Mouse (Mus musculus): Measurements from ENCODE around the gene Cdhr4. TPM values are rescaled to one million over a fixed set of nuclear protein-coding genes. Genes with fewer than 3 reads are reported as not detected.

Cdhr4 gene
- polyA plus RNA-seq, 2 experiments, result 0.38 to 2.7 TPM

- ATAC-seq (ENCODE audit: insufficient read depth) (no peak), DNase-seq (ENCODE audit: low read depth in 3 of 3, low spot score in 3 of 3) (no peak)
- Histone ChIP-seq H3K9me3 (ENCODE audit: control insufficient read depth, low read length) (no peaks in the 10 kb centered on the region), H3K27me3 (ENCODE audit: control insufficient read depth, insufficient read depth, low read length) (no peaks in the 10 kb centered on the region), H3K9ac (replicated peaks) (no peak overlapping the region), H3K27ac (no peak overlapping the region), H3K4me1 (replicated peaks; ENCODE audit: control insufficient read depth in 2 of 2, insufficient read depth in 2 of 2, low read length in 1 of 2) (peaks cover 0 to 4% of the 10 kb centered on the region in 2 experiments; a peak in 1 of 4 replicates), H3K36me3 (replicated peaks; ENCODE audit: control insufficient read depth, insufficient read depth, low read depth) (peaks cover 46% of the 10 kb centered on the region), H3K4me3 (ENCODE audit: insufficient read depth in 1 of 2, low read depth in 2 of 2, low read length in 2 of 2) (no peak overlapping the region), H3K4me2 (ENCODE audit: low read depth) (no peak overlapping the region)
- TF ChIP-seq CTCF (IDR thresholded peaks at IDR 0.05; ENCODE audit: low read depth), result no peak
- TF ChIP-seq EP300 (IDR thresholded peaks at IDR 0.05; ENCODE audit: low read depth), result no peak
- 91% methylated on average over 10 of the region's 10 CpGs for WGBS (ENCODE audit: insufficient replicate concordance)
Observed at GRCm38 (mm10) chr9:107961351-107961762, 30.9 kb upstream of the Cdhr4 start.

- TF ChIP-seq CTCF (IDR thresholded peaks at IDR 0.05; ENCODE audit: low read depth) (peak; percentile 55), EP300 (IDR thresholded peaks at IDR 0.05; ENCODE audit: low read depth) (no peak)
- Histone ChIP-seq H3K36me3 (replicated peaks; ENCODE audit: control insufficient read depth, insufficient read depth, low read depth) (peaks cover 46% of the 10 kb centered on the region), H3K9ac (replicated peaks) (no peak overlapping the region), H3K9me3 (ENCODE audit: control insufficient read depth, low read length) (no peaks in the 10 kb centered on the region), H3K4me3 (ENCODE audit: insufficient read depth in 1 of 2, low read depth in 2 of 2, low read length in 2 of 2) (no peak overlapping the region), H3K4me1 (replicated peaks; ENCODE audit: control insufficient read depth in 2 of 2, insufficient read depth in 2 of 2, low read length in 1 of 2) (peaks cover 0 to 4% of the 10 kb centered on the region in 2 experiments; a peak in 2 of 4 replicates), H3K4me2 (ENCODE audit: low read depth) (no peak overlapping the region), H3K27ac (no peak overlapping the region), H3K27me3 (ENCODE audit: control insufficient read depth, insufficient read depth, low read length) (no peaks in the 10 kb centered on the region)
- DNase-seq (ENCODE audit: low read depth in 3 of 3, low spot score in 3 of 3) (no peak), ATAC-seq (ENCODE audit: insufficient read depth) (no peak)
- WGBS (ENCODE audit: insufficient replicate concordance), result 60% methylated on average over 5 of the region's 5 CpGs
Observed at GRCm38 (mm10) chr9:107961881-107962280, 30.4 kb upstream of the Cdhr4 start.

GRCm38 (mm10) chr9:107962916-107963315 is 29.4 kb upstream of the Cdhr4 start:
- Histone ChIP-seq H3K4me2 (ENCODE audit: low read depth) (no peak overlapping the region), H3K9me3 (ENCODE audit: control insufficient read depth, low read length) (no peaks in the 10 kb centered on the region), H3K27ac (no peak overlapping the region), H3K9ac (replicated peaks) (no peak overlapping the region), H3K27me3 (ENCODE audit: control insufficient read depth, insufficient read depth, low read length) (no peaks in the 10 kb centered on the region), H3K36me3 (replicated peaks; ENCODE audit: control insufficient read depth, insufficient read depth, low read depth) (peaks cover 37% of the 10 kb centered on the region), H3K4me3 (ENCODE audit: insufficient read depth in 1 of 2, low read depth in 2 of 2, low read length in 2 of 2) (no peak overlapping the region), H3K4me1 (replicated peaks; ENCODE audit: control insufficient read depth in 2 of 2, insufficient read depth in 2 of 2, low read length in 1 of 2) (peaks cover 0 to 4% of the 10 kb centered on the region in 2 experiments; a peak in 2 of 4 replicates)
- 84% methylated on average over 9 of the region's 9 CpGs for WGBS (ENCODE audit: insufficient replicate concordance)
- TF ChIP-seq EP300 (IDR thresholded peaks at IDR 0.05; ENCODE audit: low read depth) (no peak), CTCF (IDR thresholded peaks at IDR 0.05; ENCODE audit: low read depth) (no peak)
- DNase-seq (ENCODE audit: low read depth in 3 of 3, low spot score in 3 of 3) (no peak), ATAC-seq (ENCODE audit: insufficient read depth) (no peak)

GRCm38 (mm10) chr9:107963700-107964099 is 28.6 kb upstream of the Cdhr4 start:
- Histone ChIP-seq H3K9ac (replicated peaks) (no peak overlapping the region; the same call in 1 of the 2 replicates), H3K4me3 (ENCODE audit: insufficient read depth in 1 of 2, low read depth in 2 of 2, low read length in 2 of 2) (no peak overlapping the region), H3K27ac (peak overlapping the region; percentile 21), H3K9me3 (ENCODE audit: control insufficient read depth, low read length) (no peaks in the 10 kb centered on the region), H3K36me3 (replicated peaks; ENCODE audit: control insufficient read depth, insufficient read depth, low read depth) (peaks cover 33% of the 10 kb centered on the region), H3K27me3 (ENCODE audit: control insufficient read depth, insufficient read depth, low read length) (no peaks in the 10 kb centered on the region), H3K4me1 (replicated peaks; ENCODE audit: control insufficient read depth in 2 of 2, insufficient read depth in 2 of 2, low read length in 1 of 2) (peaks cover 0 to 4% of the 10 kb centered on the region in 2 experiments; a peak in 2 of 4 replicates), H3K4me2 (ENCODE audit: low read depth) (no peak overlapping the region)
- TF ChIP-seq EP300 (IDR thresholded peaks at IDR 0.05; ENCODE audit: low read depth), result peak; percentile 48; the same call in 1 of the 2 replicates
- TF ChIP-seq CTCF (IDR thresholded peaks at IDR 0.05; ENCODE audit: low read depth), result peak; percentile 98
- peak; percentile 70 to 77 (median 71) for DNase-seq (ENCODE audit: low read depth in 3 of 3, low spot score in 3 of 3)
- 12% methylated on average over 5 of the region's 5 CpGs for WGBS (ENCODE audit: insufficient replicate concordance)
- ATAC-seq (ENCODE audit: insufficient read depth), result peak; percentile 70

GRCm38 (mm10) chr9:107964681-107965080 is 27.6 kb upstream of the Cdhr4 start:
- H3K27ac ChIP-seq, result no peak overlapping the region
- WGBS (ENCODE audit: insufficient replicate concordance), result 84% methylated on average over 9 of the region's 9 CpGs
- no peak for ATAC-seq (ENCODE audit: insufficient read depth)

More at GRCm38 (mm10) chr9:107964681-107965080, 27.6 kb upstream of the Cdhr4 start:
- Histone ChIP-seq H3K36me3 (replicated peaks; ENCODE audit: control insufficient read depth, insufficient read depth, low read depth) (peaks cover 27% of the 10 kb centered on the region), H3K27me3 (ENCODE audit: control insufficient read depth, insufficient read depth, low read length) (no peaks in the 10 kb centered on the region), H3K9me3 (ENCODE audit: control insufficient read depth, low read length) (no peaks in the 10 kb centered on the region), H3K4me3 (ENCODE audit: insufficient read depth in 1 of 2, low read depth in 2 of 2, low read length in 2 of 2) (no peak overlapping the region), H3K4me2 (ENCODE audit: low read depth) (no peak overlapping the region), H3K4me1 (replicated peaks; ENCODE audit: control insufficient read depth in 2 of 2, insufficient read depth in 2 of 2, low read length in 1 of 2) (peaks cover 0 to 4% of the 10 kb centered on the region in 2 experiments; a peak in 2 of 4 replicates), H3K9ac (replicated peaks) (no peak overlapping the region)
- no peak for DNase-seq (ENCODE audit: low read depth in 3 of 3, low spot score in 3 of 3)
- TF ChIP-seq EP300 (IDR thresholded peaks at IDR 0.05; ENCODE audit: low read depth) (no peak), CTCF (IDR thresholded peaks at IDR 0.05; ENCODE audit: low read depth) (no peak)

Measured in liver, embryonic 14.5 days (tissue).